Mouse (Mus musculus): ENCODE results near the gene Stx2. TPM values are rescaled to one million over a fixed set of nuclear protein-coding genes. Genes with fewer than 3 reads are reported as not detected.

Stx2 gene
- polyA plus RNA-seq (2015; fragmentation: Nextera tagmentation; extraction: Ambion mirVana), result 31.6 and 32.5 TPM in 2 replicates

DNA sequence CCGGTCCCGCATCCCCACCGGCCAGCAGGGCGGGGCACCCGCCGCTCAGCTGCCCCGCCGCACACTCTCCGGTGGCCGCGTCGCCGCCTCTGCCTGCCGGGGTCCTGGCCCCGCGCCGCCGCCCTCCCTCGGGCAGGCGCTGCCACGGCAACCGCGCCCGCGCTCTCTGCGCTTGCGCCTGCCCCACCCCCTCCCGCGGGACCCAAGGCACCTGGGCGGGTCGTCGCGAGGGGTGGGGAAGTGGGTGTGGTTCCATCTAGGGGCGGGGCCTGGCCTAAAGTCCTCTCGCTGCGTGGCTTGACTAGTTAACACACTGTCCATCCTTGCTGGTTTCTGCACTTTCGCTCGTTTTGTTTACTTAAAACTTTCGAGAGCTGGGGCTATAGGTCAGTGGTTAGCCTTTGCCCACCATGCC, at the start of gene Stx2:
Gene Stx2 (minus strand): TSS at position 163 of the 415 bp plus-strand sequence.

GRCm38 (mm10) chr5:129019497-129020299, 11.3 kb upstream of the Stx2 start, which contains the start of gene Ran:
Gene Ran, plus strand, starts transcription at chr5:129020069.

GRCm38 (mm10) chr5:128953278-128954070, 54.9 kb downstream of the Stx2 start, which contains the start of gene Rimbp2:
Gene Rimbp2, minus strand, starts transcription at chr5:128953486.

Other genes starting within 250 kb of the Stx2 start
- gene Rimbp2, start 55.1 kb downstream of the Stx2 start, polyA plus RNA-seq (2015; fragmentation: Nextera tagmentation; extraction: Ambion mirVana), result 2.1 and 3.2 TPM in 2 replicates
- 251 and 282 TPM in 2 replicates for gene Ran, start 11.5 kb upstream of the Stx2 start, polyA plus RNA-seq (2015; fragmentation: Nextera tagmentation; extraction: Ambion mirVana)
- 9.1 and 11.6 TPM in 2 replicates for gene Adgrd1, start 88.2 kb upstream of the Stx2 start, polyA plus RNA-seq (2015; fragmentation: Nextera tagmentation; extraction: Ambion mirVana)

Measured in adrenal gland, postnatal 0 days (tissue).